ENCODE assay signal across 8 mouse cellular contexts in genomic region chr15:103146627-103147421, GRCm38 (mm10). TPM values are rescaled to one million over a fixed set of nuclear protein-coding genes. Genes with fewer than 3 reads are reported as not detected.
DNase-seq lines count a peak whose midpoint lies in the region; ATAC-seq and TF ChIP-seq lines count a peak whose summit lies in the region.

No protein-coding gene starts in this region.

- peak overlapping the region; percentile 68 for H3K9ac ChIP-seq in midbrain, embryonic 12.5 days (replicated peaks)

- ATAC-seq in common myeloid progenitor, adult 5-6 weeks (replicated peaks; ENCODE audit: low read depth, poor library complexity, severe bottlenecking) = 0 out of 2 replicates have a peak, but pooled peaks have one; percentile 22
- peak; percentile 82 for ATAC-seq in midbrain, embryonic 12.5 days (ENCODE audit: low FRiP score, low read depth)

- TF ChIP-seq CTCF in thymus, adult 2 months (IDR thresholded peaks at IDR 0.05; ENCODE audit: borderline replicate concordance, control insufficient read depth, extremely low read depth, insufficient read depth, low read length, poor library complexity) = no peak

- H3K4me2 ChIP-seq in midbrain, embryonic 12.5 days (replicated peaks) = peak overlapping the region; percentile 86

- H3K27me3 ChIP-seq in thymus, adult 2 months (ENCODE audit: control insufficient read depth, insufficient read depth, low read length) = peaks cover 13% of the 10 kb centered on the region
- H3K27me3 ChIP-seq in midbrain, embryonic 12.5 days = peaks cover 76% of the 10 kb centered on the region

- no peaks in the 10 kb centered on the region for H3K36me3 ChIP-seq in thymus, adult 2 months (ENCODE audit: control insufficient read depth, insufficient read depth, low read length)
- no peaks in the 10 kb centered on the region for H3K36me3 ChIP-seq in midbrain, embryonic 12.5 days

- WGBS in thymus, adult 2 months = 2% methylated on average over 57 of the region's 57 CpGs
- WGBS in midbrain, embryonic 12.5 days = under 1% methylated on average over 57 of the region's 57 CpGs

- TF ChIP-seq POLR2A in thymus, adult 2 months (IDR thresholded peaks at IDR 0.05; ENCODE audit: control insufficient read depth, extremely low read depth, insufficient read depth, low read length, poor library complexity) = no peak

- no peak overlapping the region for H3K4me3 ChIP-seq in thymus, adult 2 months (ENCODE audit: control insufficient read depth, insufficient read depth, low read length)
- H3K4me3 ChIP-seq in midbrain, embryonic 12.5 days = peak overlapping the region; percentile 47

- peak; percentile 55 for DNase-seq in thymus, postnatal 4 days
- DNase-seq in thymus, adult 2 months = no peak
- peak; percentile 32 for DNase-seq in heart, postnatal 4 days
- peak; percentile 59 to 66 for DNase-seq in layer of hippocampus, postnatal 36 days
- peak; percentile 58 for DNase-seq in testis, postnatal 10 days (ENCODE audit: low spot score)
- no peak for DNase-seq in B cell, adult 2 months

- H3K27ac ChIP-seq in thymus, adult 2 months (ENCODE audit: control insufficient read depth, insufficient read depth, low read length) = no peak overlapping the region
- H3K27ac ChIP-seq in midbrain, embryonic 12.5 days (replicated peaks) = peak overlapping the region; percentile 46; the same call in 1 of the 2 replicates

- H3K9me3 ChIP-seq in midbrain, embryonic 12.5 days = no peaks in the 10 kb centered on the region

- H3K4me1 ChIP-seq in thymus, adult 2 months (replicated peaks; ENCODE audit: control insufficient read depth, insufficient read depth, low read length) = no peaks in the 10 kb centered on the region
- peaks cover 14% of the 10 kb centered on the region for H3K4me1 ChIP-seq in midbrain, embryonic 12.5 days

RNA-seq across cellular contexts. Expression of gene Smug1, which starts 20.1 kb away (rescaled TPM):
- 24.2 and 25.1 TPM in 2 replicates for polyA plus RNA-seq in thymus, adult 2 months (2012; rRNA removed)
- total RNA-seq in common myeloid progenitor, adult 5-6 weeks (2017) = 4.2 and 4.9 TPM in 2 replicates
- 10 to 100 TPM; 12.7 to 14.1 TPM for total RNA-seq in heart, postnatal 4 days (2021)
- total RNA-seq in layer of hippocampus, postnatal 36 days (2021) = 10 to 100 TPM; 20.9 to 22.5 TPM
- polyA plus RNA-seq in midbrain, embryonic 12.5 days (2016; fragmentation: Nextera tagmentation; extraction: Ambion mirVana) = 27.5 and 28.9 TPM in 2 replicates

Comparison
In these comparisons a context has a peak if more than half of its experiments do, and no peak if none do; other contexts are left out.
1. DNase-seq: peak in thymus, postnatal 4 days (single experiment), heart, postnatal 4 days (single experiment), layer of hippocampus, postnatal 36 days (2 of 2) and testis, postnatal 10 days (single experiment); none in thymus, adult 2 months (single experiment) and B cell, adult 2 months (0 of 2).